Mouse (Mus musculus): ENCODE measurements around the gene Fbxw14. TPM values are rescaled to one million over a fixed set of nuclear protein-coding genes. Genes with fewer than 3 reads are reported as not detected.
"Not testable (repeated sequence)": the region's sequence is repeated elsewhere in the genome, so short reads cannot be mapped to it uniquely, and the experiment has no call there.

Gene Fbxw14
- polyA plus RNA-seq (2011; ENCODE audit: insufficient read depth, insufficient read length, low read depth, missing spikeins), result not detected in 2 replicates

DNA sequence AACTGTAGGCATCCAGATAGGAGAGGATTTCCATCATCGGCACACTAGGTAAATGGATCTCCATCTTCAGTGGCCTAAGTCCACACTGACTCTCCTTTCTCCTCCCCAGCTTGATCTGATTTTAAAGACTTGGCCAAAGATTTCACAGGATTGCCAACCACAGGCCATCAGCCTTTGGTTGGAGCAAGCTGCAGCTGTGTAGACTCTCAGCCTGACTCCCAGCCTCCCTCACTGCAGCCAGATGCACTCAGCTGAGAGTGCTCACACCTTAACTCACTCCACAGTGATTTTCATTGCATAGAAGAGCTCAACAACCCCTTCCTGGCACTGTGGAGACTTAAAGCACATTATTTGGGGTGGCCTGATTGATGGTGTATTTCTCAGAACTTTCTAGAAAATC is at the start of gene Fbxw14:
Gene Fbxw14, minus strand, starts transcription at position 101 of the 400 bp plus-strand sequence.
- H3K36me3 ChIP-seq (ENCODE audit: control insufficient read depth, insufficient read depth, low read length, poor library complexity, severe bottlenecking); H3K4me1 ChIP-seq (ENCODE audit: control insufficient read depth, insufficient read depth, low read length); H3K9ac ChIP-seq (ENCODE audit: low read depth, poor library complexity, severe bottlenecking): not testable (repeated sequence)

DNA sequence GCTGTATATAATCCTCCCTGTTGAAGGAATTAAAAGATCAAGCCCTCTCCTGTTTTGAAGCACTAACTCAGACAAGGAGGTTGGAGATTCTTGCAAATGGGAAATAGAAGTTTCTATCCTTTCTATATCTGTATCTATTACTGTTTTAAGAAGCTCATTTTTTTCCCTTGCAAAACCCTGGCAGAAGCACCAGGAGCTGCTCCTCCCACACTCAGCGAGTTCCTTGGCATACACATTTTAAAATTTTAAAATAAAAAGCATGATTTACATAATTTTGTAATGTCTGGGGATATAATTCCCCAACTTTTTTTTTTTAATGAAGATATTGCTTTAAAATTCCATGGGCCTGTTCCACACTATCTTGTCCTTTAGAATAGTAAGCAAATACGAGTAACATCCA is 24.4 kb downstream of the Fbxw14 start:
- no peaks in the 10 kb centered on the region for H3K4me1 ChIP-seq (ENCODE audit: control insufficient read depth, insufficient read depth, low read length)
- no peaks in the 10 kb centered on the region for H3K9me3 ChIP-seq (replicated peaks; ENCODE audit: control insufficient read depth, insufficient read depth, low read length, poor library complexity, severe bottlenecking)
- H3K4me3 ChIP-seq (ENCODE audit: low read depth, low read length), result no peak overlapping the region
- H3K27ac ChIP-seq (ENCODE audit: insufficient read depth, low read length), result no peak overlapping the region
- H3K9ac ChIP-seq (ENCODE audit: low read depth, poor library complexity, severe bottlenecking), result no peak overlapping the region
- TF ChIP-seq POLR2A (IDR thresholded peaks at IDR 0.05; ENCODE audit: insufficient read depth, low read length) (no peak), CTCF (IDR thresholded peaks at IDR 0.05; ENCODE audit: low read depth, low read length) (no peak), EP300 (IDR thresholded peaks at IDR 0.05; ENCODE audit: insufficient read depth, low read depth, low read length) (no peak)
- no peaks in the 10 kb centered on the region for H3K27me3 ChIP-seq (ENCODE audit: control insufficient read depth, insufficient read depth, low read length, poor library complexity, severe bottlenecking)
- H3K36me3 ChIP-seq (ENCODE audit: control insufficient read depth, insufficient read depth, low read length, poor library complexity, severe bottlenecking), result no peaks in the 10 kb centered on the region

More for the DNA sequence above, at the start of gene Fbxw14:
- not testable (repeated sequence) for H3K27me3 ChIP-seq (ENCODE audit: control insufficient read depth, insufficient read depth, low read length, poor library complexity, severe bottlenecking); H3K4me3 ChIP-seq (ENCODE audit: low read depth, low read length); H3K9me3 ChIP-seq (replicated peaks; ENCODE audit: control insufficient read depth, insufficient read depth, low read length, poor library complexity, severe bottlenecking); H3K27ac ChIP-seq (ENCODE audit: insufficient read depth, low read length)

DNA sequence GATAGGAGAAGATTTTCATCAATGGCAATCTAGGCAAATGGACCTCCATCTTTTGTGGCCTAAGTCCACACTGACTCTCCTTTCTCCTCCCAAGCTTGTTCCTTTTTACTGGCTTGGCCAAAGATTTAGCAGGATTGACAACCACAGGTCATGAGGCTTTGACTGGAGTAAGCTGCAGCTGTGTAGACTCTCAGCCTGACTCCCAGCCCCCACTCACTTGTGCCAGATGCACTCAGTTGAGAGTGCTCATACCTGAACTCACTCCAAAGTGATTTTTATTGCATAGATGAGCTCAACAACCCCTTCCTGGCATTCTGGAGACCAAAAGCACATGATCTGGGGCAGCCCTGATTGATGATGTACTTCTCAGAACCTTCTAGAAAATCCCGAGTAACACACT is 52.8 kb downstream of the Fbxw14 start, which contains the start of gene Fbxw20:
Gene Fbxw20, minus strand, starts transcription at position 101 of the 400 bp plus-strand sequence.
- Histone ChIP-seq H3K4me3 (ENCODE audit: low read depth, low read length) (no peak within 1 kb of the TSS), H3K36me3 (ENCODE audit: control insufficient read depth, insufficient read depth, low read length, poor library complexity, severe bottlenecking) (no peaks in the 10 kb centered on the region), H3K9me3 (replicated peaks; ENCODE audit: control insufficient read depth, insufficient read depth, low read length, poor library complexity, severe bottlenecking) (no peaks in the 10 kb centered on the region), H3K9ac (ENCODE audit: low read depth, poor library complexity, severe bottlenecking) (no peak within 1 kb of the TSS), H3K27me3 (ENCODE audit: control insufficient read depth, insufficient read depth, low read length, poor library complexity, severe bottlenecking) (no peaks in the 10 kb centered on the region; the same call in 1 of the 2 replicates), H3K27ac (ENCODE audit: insufficient read depth, low read length) (no peak within 1 kb of the TSS), H3K4me1 (ENCODE audit: control insufficient read depth, insufficient read depth, low read length) (no peaks in the 10 kb centered on the region)
- no peak for TF ChIP-seq EP300 (IDR thresholded peaks at IDR 0.05; ENCODE audit: insufficient read depth, low read depth, low read length)
- no peak for TF ChIP-seq CTCF (IDR thresholded peaks at IDR 0.05; ENCODE audit: low read depth, low read length)
- no peak for TF ChIP-seq POLR2A (IDR thresholded peaks at IDR 0.05; ENCODE audit: insufficient read depth, low read length)

Other genes starting within 250 kb of the Fbxw14 start
- 48.3 and 53.5 TPM in 2 replicates for gene Shisa5, start 249.1 kb downstream of the Fbxw14 start, polyA plus RNA-seq (2011; ENCODE audit: insufficient read depth, insufficient read length, low read depth, missing spikeins)
- 2.4 TPM in 1 of 2 replicates, not detected in the other for gene Trex1, start 227.9 kb downstream of the Fbxw14 start, polyA plus RNA-seq (2011; ENCODE audit: insufficient read depth, insufficient read length, low read depth, missing spikeins)
- gene Atrip, start 213.6 kb downstream of the Fbxw14 start, polyA plus RNA-seq (2011; ENCODE audit: insufficient read depth, insufficient read length, low read depth, missing spikeins), result 17.3 and 20.0 TPM in 2 replicates
- gene Ccdc51, start 205.2 kb downstream of the Fbxw14 start, polyA plus RNA-seq (2011; ENCODE audit: insufficient read depth, insufficient read length, low read depth, missing spikeins), result 4.9 and 7.0 TPM in 2 replicates
- gene Tma7, start 205.1 kb downstream of the Fbxw14 start, polyA plus RNA-seq (2011; ENCODE audit: insufficient read depth, insufficient read length, low read depth, missing spikeins), result 203 and 225 TPM in 2 replicates
- gene Plxnb1, start 192.3 kb downstream of the Fbxw14 start, polyA plus RNA-seq (2011; ENCODE audit: insufficient read depth, insufficient read length, low read depth, missing spikeins), result 16.1 and 19.1 TPM in 2 replicates
- gene Fbxw21, start 125.6 kb downstream of the Fbxw14 start, polyA plus RNA-seq (2011; ENCODE audit: insufficient read depth, insufficient read length, low read depth, missing spikeins), result not detected in 2 replicates
- not detected in 2 replicates for gene Fbxw13, start 91.7 kb downstream of the Fbxw14 start, polyA plus RNA-seq (2011; ENCODE audit: insufficient read depth, insufficient read length, low read depth, missing spikeins)
- not detected in 2 replicates for gene Fbxw20, start 52.9 kb downstream of the Fbxw14 start, polyA plus RNA-seq (2011; ENCODE audit: insufficient read depth, insufficient read length, low read depth, missing spikeins)
- gene Fbxw28, start 52.0 kb upstream of the Fbxw14 start, polyA plus RNA-seq (2011; ENCODE audit: insufficient read depth, insufficient read length, low read depth, missing spikeins), result not detected in 2 replicates
- gene Fbxw22, start 116.6 kb upstream of the Fbxw14 start, polyA plus RNA-seq (2011; ENCODE audit: insufficient read depth, insufficient read length, low read depth, missing spikeins), result not detected in 2 replicates
- gene Fbxw16, start 161.5 kb upstream of the Fbxw14 start, polyA plus RNA-seq (2011; ENCODE audit: insufficient read depth, insufficient read length, low read depth, missing spikeins), result not detected in 2 replicates
- 0.55 and 1.2 TPM in 2 replicates for gene Fbxw19, start 208.2 kb upstream of the Fbxw14 start, polyA plus RNA-seq (2011; ENCODE audit: insufficient read depth, insufficient read length, low read depth, missing spikeins)

Measured in ES-Bruce4 (cell line).